Mouse (Mus musculus): ENCODE measurements around the gene Cacna1d.

Gene Cacna1d

DNA sequence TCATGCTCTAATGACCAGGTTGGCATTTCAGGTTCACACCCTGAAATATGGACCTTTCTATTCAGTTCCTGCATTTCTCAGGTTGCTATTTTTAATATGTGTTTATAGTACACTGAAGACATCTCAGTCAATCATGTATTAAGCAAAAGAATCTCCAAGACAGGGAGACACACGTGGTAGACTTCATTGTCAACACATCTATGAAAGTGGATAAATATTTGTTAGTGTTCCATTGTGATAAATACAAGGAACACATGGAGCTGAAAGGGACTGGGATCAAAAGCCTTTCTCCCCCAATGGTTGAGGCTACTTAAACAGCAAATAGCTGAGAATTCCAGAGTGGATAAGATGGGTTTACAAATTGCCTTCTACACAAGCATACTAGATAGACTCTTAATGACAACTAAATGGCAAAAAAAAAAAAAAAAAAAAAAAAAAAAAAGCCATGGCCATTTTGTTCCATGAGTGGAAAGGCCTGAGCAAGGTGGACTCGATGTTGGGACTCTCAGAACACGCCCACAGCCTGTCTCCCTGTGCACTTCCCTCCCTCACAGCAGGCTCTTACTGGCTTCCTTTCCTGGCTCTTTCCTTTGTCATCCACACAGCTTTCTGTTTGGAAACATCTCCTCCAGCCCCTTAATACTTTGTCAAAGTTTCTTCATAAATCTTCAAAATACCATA lies 127.6 kb downstream of the Cacna1d start:
- no peak for DNase-seq

DNA sequence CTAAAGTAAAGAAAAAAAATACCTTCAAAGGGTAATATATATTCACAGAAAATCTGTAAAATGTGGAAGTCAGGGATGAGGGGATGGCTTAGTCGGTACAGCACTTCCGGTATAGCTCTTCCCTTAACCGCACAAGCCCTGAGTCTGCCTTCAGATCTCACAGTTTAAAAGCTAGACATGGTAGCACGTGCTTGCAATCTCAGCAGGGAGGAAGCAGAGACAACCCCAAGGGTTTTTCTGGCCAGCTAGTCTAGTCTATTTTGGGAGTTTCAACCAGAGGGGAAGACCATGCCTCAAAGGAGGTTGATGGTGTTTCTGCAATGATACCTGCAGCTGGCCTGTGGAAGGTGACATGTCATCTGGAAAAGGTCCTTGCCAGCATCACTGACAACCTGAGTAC lies 128.9 kb downstream of the Cacna1d start:
- DNase-seq = peak; percentile 8

DNA sequence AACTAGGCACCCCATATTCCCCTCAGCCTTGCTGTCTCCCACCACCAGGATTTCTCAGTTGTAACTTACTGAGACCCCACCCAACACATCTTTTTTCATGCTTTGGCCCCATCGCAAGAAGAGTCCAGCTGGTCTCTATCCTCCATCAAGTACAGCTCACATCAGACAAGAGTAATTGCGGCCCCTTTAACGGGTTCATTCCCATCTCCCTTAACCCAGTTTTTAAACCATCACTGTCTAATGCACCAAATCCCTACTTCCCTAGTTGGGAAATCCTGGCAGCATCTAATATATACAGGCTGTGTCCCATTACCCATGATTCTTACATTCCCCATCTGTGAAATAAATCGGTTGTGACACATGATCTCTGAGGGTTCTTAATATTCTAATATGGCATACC lies 130.8 kb downstream of the Cacna1d start:
- DNase-seq = peak; percentile 1

DNA sequence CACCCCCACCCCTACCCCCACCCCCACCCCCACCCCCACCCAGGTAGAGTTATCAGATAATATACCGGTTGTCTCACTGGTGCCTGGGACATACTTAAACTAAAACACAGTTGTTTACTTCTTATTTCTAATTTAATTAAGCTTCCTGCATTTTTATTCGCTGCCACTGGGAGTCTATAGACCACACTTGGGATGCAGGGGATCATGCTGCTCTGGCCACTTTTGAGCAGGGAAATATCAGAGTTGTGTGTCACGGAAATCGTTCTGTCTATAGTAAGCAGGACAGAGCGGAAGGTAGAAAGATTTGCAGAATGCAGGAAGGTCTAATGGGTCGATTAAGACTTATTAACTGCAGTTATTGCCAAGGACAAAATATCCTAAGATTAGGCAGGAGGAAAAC lies 131.3 kb downstream of the Cacna1d start:
- DNase-seq = peak; percentile 0

DNA sequence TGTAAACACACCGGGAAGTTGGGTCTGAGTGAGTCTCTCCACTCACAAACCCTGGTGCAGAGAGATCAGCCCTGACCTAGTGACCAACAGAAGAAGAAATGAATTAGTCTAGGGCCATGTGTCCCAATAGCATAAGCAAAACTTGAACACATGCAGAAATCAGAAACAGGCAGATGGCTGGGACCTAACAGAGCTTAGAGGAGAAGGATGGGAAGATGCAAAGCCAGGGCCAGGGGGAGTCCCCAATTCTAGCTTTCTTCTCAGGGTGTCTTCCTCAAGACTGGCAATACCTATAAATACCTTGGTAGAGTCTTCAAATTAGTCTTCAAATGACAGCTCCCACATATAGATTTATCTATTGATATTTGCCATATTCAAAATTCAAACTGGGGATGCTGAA lies 133.2 kb downstream of the Cacna1d start:
- peak; percentile 3 for DNase-seq

DNA sequence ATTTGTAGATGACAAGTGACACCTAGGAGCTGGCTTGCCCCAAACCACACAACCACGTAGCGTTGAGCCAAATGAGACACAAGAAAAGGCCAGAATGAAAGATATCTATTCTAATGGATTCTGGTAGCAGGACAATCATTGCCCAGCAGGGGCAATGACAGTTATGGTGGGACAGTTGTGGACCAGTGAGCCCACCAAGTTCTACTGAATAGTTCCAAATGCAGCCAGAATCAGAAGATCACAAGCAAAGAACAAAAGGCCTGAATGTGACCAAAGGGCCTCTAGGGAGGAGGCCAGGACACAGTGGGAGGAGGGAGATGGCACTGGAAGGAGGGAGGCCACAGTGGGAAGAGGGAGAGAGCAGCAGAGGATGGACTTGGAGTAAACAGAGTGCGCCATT lies 134.8 kb downstream of the Cacna1d start:
- peak; percentile 2 for DNase-seq

DNA sequence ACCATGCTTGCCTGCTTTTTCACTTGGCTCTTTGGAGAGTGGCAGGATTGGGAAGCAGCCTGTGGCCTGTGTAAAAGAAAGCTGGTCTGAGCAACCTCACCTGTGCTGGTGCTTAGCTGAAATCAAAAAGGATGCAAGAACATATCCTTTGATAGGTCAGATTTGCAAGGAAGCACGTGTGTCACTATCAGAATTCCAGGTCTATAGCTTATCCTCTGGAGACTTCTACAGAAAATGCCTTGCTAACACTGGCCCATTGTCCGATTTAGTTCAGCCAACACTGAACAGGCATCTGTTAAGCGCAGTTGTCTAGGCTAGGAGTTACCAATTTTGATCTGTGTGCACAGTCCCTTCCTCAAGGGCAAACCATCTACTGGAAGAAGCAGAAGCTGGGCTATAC lies 136.5 kb downstream of the Cacna1d start:
- DNase-seq = no peak

DNA sequence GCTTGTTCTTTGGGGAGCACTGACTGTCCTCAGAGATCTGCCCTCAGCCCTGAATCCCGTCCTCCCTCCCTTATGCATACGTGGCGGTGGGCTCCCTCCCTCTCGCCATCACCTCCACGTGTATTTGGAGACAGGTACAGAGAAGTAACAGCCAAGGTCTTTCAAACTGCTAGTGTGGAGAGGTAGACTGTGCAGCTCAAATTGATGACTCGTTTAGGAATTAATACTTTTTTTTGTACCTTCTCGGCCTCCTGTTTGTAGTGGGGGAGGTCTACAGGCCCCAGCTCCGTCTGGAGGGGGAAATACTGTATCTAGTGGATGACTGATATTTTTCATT lies 137.2 kb downstream of the Cacna1d start:
- no peak for DNase-seq

DNA sequence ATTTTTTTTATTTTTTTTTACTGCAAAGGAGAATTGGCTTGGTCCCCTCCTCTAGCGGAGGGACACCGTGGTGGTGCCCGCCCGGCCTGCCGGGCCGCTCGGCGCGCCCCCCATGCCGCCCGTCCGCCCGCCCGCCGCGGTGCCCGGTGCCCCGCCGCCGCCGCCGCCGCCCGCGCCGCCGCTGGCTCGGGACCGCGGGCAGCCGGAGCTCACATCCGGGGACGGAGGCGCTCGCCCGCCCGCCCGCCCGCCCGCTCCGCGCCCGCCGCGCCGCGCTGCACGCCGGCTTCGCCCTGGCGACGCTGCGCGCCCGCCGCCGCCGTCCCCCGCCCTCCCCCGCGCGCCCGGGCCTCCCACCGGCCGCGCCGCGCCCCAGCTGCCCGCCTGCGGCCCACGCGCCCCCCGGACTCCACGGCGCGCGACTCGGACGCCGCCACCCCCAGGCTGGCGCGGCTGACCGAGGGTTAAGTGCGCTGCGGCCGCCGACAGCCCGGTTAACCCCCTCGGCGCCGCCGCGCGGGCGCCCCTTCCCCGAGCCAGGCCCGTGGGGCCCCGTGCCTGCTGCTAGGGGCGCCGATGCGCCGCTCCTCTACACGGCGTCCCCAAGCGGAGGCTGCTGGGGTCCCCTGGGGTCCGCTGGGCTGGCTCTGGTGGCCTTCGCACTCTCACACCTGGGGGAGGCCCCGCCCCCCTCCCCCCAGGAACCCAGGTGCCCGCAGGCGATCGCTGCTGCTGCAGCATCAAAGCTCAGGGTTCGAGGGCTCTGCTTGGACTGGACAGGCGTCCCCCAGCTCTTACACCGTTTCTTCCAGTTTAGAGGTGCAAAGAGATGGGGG lies 137.7 kb downstream of the Cacna1d start:
- DNase-seq = peak; percentile 68

DNA sequence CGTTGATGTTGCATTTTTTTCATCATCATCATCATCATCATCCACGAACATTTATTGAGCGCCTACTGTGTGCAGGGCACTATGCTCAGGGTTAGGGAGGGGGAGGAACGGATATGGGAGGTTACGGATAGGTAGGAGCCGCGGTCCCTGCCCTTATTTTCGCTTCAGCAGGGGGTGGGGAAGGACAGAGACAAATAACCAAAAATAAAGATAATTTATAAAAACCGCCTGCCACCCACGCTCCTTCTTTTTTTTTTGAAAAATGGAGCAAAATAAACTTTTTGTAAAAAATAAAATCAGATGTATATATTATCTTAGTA lies 138.3 kb downstream of the Cacna1d start:
- peak; percentile 20 for DNase-seq

DNA sequence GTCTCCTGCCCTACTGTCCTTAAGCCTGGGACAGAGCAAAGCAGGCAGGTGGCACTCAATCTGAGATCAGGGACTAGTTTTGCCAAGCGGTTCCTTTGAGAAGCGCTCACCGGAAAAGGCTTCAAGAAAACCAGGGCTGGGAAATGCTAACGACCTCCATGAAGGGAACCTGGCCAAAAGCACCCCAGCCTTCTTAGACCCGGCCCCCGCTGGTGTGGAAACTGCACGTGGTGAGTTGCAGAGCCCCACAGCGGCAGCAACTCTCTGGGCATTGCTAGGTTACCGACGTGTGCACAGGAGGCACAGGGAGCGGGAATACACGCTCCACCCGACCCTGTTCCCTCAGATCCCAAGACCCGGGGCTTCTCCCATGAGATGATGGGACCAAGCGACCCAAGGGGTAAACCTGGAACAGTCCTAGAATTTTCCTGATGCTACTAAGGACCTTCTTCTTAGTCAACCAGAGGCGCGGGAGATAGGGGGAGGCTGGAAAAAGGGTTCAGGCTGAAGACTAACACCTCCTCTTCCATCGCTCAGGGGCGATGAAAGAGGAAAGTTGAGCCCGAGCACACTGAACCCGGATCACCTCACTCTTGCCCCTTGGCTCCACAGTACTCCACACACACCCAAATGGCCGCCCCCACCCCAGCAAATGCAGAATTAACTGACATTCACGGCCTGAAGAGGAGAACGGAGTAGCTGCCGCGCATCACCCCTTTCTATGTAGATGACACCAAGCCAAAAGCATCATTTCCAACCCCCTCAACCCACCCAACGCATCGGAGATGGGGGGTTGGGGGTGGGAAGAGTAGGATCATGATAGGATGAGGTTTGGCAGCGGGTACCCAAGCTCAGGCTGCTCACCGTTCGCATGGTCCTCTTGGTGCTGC lies 138.9 kb downstream of the Cacna1d start:
- DNase-seq = peak; percentile 55

DNA sequence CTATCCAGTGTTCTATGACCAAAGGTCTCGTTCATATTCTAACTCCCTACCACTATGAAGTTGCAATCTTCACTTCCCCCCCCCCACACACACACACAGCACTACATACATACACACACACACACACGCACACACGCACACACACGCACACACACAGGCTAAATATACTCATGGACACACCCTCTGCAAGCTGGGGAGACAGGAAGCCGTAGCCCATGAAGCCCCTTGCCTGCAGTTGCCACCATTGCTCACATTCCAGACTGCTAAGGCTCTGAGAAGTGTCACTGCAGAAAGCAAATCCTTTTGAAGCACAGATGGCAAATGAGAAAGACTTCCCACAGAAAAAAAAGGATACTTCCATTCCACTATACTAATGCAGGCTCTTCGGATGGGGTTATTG lies 141.0 kb downstream of the Cacna1d start:
- DNase-seq = peak; percentile 36

DNA sequence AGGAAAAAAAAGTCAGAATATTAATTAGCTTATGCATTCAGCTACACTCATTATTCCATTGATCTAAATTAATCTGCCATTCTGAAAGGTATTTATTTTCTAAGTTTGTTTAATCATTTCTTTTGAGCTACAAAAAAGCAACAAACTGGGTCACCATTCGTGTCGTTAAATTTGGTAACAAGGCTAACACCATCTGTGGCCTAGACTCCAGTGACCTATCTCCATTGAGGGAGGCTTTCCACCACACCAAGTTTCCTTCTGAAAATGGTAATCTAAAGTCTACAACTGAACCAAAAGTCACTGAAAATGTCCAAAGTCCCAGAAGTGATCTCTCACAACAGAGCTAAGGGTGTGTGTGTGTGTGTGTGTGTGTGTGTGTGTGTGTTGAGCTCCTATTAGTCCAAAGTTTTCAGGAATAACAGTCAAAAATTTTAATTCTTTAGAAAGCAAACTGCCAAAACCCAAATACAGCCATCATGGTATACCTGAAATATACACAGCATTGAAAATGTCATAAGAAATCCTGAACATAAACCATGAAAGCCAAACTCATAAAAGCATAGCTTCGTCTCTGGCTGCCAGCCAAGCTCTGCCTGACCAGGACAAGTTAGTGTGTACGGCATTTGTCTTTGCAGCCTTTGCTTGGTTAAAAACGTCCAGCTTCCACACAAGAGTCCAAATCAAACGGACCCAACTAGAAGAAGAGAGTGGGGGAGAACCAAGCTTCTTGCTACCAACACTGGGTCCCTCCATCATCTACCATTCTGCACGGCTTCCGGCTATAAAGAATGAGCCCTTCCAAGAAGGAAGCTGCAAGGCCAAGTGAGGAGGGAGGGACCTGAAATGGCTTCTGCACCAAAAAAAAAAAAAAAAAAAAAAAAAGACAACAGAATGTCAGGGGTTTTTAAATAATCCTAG lies 146.0 kb downstream of the Cacna1d start:
- DNase-seq = no peak

DNA sequence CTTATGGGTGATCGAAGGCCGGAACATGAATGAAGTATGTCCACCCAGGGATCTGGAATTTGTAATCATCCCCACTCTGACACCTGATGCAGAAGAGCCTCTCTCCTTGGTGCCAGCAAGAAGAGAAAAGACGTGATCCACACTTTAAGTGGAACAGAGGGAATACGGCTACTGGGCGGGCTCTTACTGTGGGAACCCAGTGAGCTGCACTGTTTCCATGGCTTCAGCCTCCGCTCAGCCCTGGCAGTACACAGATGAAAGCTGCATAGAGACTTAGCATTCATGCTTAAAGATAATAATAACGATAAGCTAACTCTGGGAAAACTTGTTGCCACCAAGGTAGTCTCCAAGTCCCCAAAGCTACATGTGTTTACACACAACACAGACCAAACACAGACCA lies 147.5 kb downstream of the Cacna1d start:
- DNase-seq = no peak

DNA sequence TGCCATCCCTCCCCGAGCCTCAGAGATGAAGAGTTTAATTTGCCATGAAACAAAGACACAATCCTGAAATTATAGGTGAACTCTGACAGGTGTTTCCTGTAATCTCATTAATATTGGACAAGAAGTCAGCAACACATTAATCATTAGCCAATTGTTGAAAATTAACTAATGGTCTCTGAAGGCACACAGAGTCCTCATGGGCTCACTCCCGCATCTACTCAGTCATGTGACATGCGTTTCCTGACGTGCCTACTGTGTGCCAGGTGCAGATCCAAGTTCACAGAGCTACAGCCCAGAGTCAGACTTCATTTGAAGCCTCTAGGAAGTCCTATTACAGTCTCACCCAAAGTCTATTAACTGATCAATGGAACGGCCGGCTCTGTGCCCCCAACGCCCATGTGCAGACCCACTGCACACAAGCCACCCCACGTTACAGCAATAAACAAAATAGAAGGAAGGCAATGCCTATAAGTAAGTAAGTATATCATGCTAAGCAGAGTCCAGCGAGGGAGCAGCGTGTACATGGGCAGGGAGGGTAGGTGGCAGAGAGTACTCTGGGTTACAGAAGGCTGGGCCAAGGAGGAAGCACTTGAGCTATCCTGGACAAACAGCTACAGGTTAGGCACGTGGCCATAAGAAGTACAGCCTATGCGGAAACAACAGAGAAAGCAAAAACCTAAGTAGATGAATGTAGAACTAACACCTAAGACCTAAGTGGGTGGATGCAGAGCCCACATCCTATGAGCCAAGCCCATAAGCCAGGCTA lies 149.2 kb downstream of the Cacna1d start:
- DNase-seq = no peak

DNA sequence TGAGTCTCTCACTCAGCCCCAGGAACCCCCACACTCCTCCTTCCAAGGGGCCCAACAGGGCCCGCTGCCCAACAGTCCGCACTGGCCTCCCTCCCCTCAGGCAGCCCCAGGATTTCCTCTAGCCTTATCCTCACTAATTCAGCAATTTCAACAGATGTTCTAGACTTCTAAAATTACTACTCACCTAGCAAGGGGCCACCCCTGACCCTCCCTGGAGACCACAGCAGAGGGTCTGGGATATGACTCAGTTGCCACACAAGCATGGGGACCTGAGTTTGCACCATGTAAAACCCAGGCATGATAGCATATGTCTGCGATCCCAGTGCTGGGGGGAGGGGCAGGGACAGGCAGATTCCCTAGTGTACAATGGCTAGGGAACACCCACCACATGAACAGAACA lies 151.1 kb downstream of the Cacna1d start:
- no peak for DNase-seq

DNA sequence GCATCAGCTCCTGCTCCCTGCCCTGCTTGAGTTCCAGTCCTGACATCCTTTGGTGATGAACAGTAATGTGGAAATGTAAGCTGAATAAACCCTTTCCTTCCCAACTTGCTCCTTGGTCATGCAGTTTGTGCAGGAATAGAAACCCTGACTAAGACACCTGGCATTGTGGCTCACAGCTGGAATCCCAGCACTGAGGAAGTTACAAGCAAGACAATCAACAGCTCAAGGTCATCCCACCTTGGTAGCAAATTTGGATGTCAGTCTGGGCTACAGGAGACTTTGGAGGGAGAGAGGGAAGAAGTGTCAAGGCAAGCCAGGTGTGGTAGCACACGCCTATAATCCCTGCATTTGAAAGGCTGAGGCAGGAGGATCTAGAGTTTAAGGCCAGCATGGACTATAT lies 159.4 kb downstream of the Cacna1d start:
- DNase-seq = no peak

DNA sequence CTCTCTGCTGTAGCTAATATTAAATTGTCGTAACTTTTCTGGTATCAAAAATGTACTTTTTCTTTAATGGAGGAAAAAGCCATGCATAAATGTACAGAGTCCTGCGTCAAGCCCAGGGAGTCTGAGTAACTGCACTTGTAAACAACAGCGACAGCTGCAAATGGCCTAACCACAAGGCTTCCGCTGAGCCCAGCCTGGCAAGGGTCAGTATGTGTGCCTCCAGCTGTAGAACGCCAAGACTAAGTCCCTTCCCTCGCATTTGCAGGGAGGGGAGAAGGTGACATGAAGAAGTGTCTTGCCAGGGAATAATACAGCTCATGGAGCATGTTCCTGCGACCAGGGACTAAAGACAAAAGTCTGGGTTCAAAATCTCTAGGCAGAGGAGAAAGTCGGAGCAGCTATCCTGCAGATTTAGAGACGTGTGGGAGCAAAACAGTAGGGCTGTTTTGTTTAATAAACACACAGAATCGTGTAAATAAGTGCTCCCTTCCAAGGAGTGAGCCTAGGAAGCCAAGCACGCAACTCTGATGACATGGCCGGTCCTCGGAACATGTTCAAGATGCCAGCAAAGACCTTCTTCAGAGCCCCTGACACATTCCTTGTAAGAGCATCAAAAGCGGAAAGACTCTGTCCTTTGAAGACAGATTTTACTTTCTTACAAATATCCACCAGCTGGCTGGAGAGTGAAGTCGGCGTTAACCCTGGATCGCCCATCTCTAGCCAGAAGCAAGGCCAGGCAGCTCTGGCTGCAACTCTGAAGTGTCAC lies 160.7 kb downstream of the Cacna1d start:
- DNase-seq = no peak

DNA sequence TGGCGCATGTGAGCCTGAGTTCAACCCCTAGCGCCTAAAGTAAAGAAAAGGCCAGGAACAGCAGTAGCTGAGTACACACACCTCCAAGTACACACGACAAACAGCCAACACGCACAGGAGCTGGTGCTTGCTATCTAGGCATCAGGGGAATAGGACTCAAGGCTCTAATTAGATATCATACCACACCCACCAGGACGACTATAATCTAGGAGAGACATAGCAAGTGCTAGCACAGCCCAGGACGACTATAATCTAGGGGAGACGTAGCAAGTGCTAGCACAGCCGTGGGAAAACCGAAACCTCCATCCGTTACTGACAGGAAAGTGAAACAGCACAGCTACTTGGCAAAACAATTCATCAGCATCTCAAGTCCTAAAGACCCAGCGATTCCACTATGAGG lies 162.1 kb downstream of the Cacna1d start:
- no peak for DNase-seq

DNA sequence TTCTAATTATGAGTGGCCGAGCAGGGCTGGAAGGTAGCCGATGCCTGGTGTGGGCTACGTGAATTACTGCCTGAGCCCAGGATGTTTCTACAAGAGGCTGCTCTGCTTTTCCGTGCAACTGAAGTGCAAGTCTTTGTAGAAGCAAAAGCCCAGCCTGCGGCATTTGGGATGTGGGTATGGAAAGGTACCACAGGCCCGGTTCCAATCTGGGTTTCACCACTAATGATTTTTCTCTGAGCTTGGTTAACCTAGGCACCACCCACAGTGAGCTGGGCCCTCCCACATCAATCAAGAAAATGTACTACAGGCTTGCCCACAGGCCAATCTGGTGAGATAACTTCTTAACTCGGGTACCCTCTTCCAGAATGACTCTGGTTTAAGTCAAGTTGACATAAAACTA lies 163.8 kb downstream of the Cacna1d start:
- no peak for DNase-seq

DNA sequence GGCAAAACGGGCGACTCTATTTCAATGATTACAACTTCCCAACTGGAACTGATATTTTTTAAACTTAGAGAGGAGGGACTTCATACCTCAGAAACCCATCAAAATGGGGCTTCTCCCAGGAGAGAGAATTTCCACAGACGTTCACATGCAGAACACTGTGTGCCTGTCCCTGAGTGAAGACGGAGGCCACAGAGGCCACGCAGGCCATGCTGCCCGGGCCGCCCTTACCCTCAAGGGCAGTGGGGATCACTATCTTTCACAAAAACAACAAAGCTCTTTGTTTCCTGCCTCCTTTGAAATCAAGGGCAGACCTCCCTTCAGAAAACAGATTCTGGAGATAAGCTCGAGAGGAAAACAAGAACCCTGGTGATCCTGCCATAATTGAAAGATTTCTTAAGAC lies 164.2 kb downstream of the Cacna1d start:
- DNase-seq = no peak
